ENCODE assay signal across 8 mouse cellular contexts in genomic region chr17:24454218-24454755, GRCm38 (mm10). TPM values are rescaled to one million over a fixed set of nuclear protein-coding genes. Genes with fewer than 3 reads are reported as not detected.
DNase-seq lines count a peak whose midpoint lies in the region; ATAC-seq and TF ChIP-seq lines count a peak whose summit lies in the region.

No protein-coding gene starts in this region.

- no peaks in the 10 kb centered on the region; the same call in 1 of the 2 replicates for H3K79me2 ChIP-seq in liver, adult 2 months (ENCODE audit: control insufficient read depth, insufficient read depth, low read length)

- TF ChIP-seq CTCF in liver, adult 2 months (IDR thresholded peaks at IDR 0.05; ENCODE audit: low read depth, low read length): no peak

- ATAC-seq in common myeloid progenitor, adult 5-6 weeks (replicated peaks; ENCODE audit: low read depth, poor library complexity, severe bottlenecking): 0 out of 2 replicates have a peak, but pooled peaks have one; percentile 2
- peak; percentile 63 for ATAC-seq in inflammation-experienced regulatory T-cells, adult 6 months

- no peaks in the 10 kb centered on the region for H3K27me3 ChIP-seq in liver, adult 2 months (ENCODE audit: control insufficient read depth, insufficient read depth, low read length)

- H3K9ac ChIP-seq in liver, adult 2 months (ENCODE audit: low read depth, low read length): peak overlapping the region; percentile 23; the same call in 1 of the 2 replicates

- H3K4me1 ChIP-seq in liver, adult 2 months (ENCODE audit: control insufficient read depth, insufficient read depth, low read length): peaks cover 4% of the 10 kb centered on the region

- no peak overlapping the region; the same call in 1 of the 2 replicates for H3K27ac ChIP-seq in liver, adult 2 months (replicated peaks; ENCODE audit: insufficient read depth, low read depth, low read length)

- H3K36me3 ChIP-seq in liver, adult 2 months (ENCODE audit: control insufficient read depth, insufficient read depth, low read length): peaks cover 2% of the 10 kb centered on the region; the same call in 1 of the 2 replicates

- DNase-seq in liver, adult 2 months (ENCODE audit: extremely low read depth, low read depth, low spot score): no peak
- DNase-seq in liver: no peak
- peak; percentile 23 to 45 for DNase-seq in natural killer cell, adult 2 months (ENCODE audit: low spot score in 2 of 2)
- no peak for DNase-seq in cerebellum, postnatal 4 days (ENCODE audit: low spot score in 2 of 2)
- no peak for DNase-seq in ovary, postnatal 14 days (ENCODE audit: low spot score)
- no peak for DNase-seq in cerebellum, adult 8-10 months

- TF ChIP-seq POLR2A in liver, adult 2 months (IDR thresholded peaks at IDR 0.05; ENCODE audit: extremely low read depth, insufficient read depth, low read length): no peak

- H3K4me3 ChIP-seq in liver, adult 2 months (ENCODE audit: insufficient read depth, low read depth, low read length): peak overlapping the region; percentile 63

- 3% methylated on average over 14 of the region's 14 CpGs for WGBS in liver, adult 2 months

RNA-seq across cellular contexts. Expression of gene Dnase1l2, which starts 11.4 kb away (rescaled TPM):
- 0.74 and 1.2 TPM in 2 replicates for total RNA-seq in liver, adult 2 months (2014; rRNA removed)
- polyA plus RNA-seq in liver, adult 2 months (2012; rRNA removed): 1.7 and 2.4 TPM in 2 replicates
- 1.4 TPM in 1 of 2 replicates, not detected in the other for total RNA-seq in common myeloid progenitor, adult 5-6 weeks (2017)
- 1 to 10 TPM; 2.9 to 6.5 (median 4.8) TPM for polyA plus RNA-seq in inflammation-experienced regulatory T-cells, adult 6 months (2017; shearing (Covaris generic))

RNA-seq across cellular contexts. Expression of gene E4f1, which starts 15.8 kb away (rescaled TPM):
- total RNA-seq in liver, adult 2 months (2014; rRNA removed): 5.6 and 6.7 TPM in 2 replicates
- 21.6 and 33.3 TPM in 2 replicates for polyA plus RNA-seq in liver, adult 2 months (2012; rRNA removed)
- 10.0 and 15.2 TPM in 2 replicates for total RNA-seq in common myeloid progenitor, adult 5-6 weeks (2017)
- 10 to 100 TPM; 22.1 to 49.8 (median 23.6) TPM for polyA plus RNA-seq in inflammation-experienced regulatory T-cells, adult 6 months (2017; shearing (Covaris generic))

RNA-seq across cellular contexts. Expression of gene Pgp, which starts 15.9 kb away (rescaled TPM):
- total RNA-seq in liver, adult 2 months (2014; rRNA removed): 9.2 and 11.9 TPM in 2 replicates
- polyA plus RNA-seq in liver, adult 2 months (2012; rRNA removed): 25.8 and 26.6 TPM in 2 replicates
- total RNA-seq in common myeloid progenitor, adult 5-6 weeks (2017): 21.6 and 23.5 TPM in 2 replicates
- 1 to 10 TPM; 3.5 to 6.9 (median 4.6) TPM for polyA plus RNA-seq in inflammation-experienced regulatory T-cells, adult 6 months (2017; shearing (Covaris generic))

RNA-seq across cellular contexts. Expression of gene Bricd5, which starts 19.4 kb away (rescaled TPM):
- not detected in 2 replicates for total RNA-seq in liver, adult 2 months (2014; rRNA removed)
- 0.24 and 0.67 TPM in 2 replicates for polyA plus RNA-seq in liver, adult 2 months (2012; rRNA removed)
- 1.3 TPM in 1 of 2 replicates, not detected in the other for total RNA-seq in common myeloid progenitor, adult 5-6 weeks (2017)
- not detected for polyA plus RNA-seq in inflammation-experienced regulatory T-cells, adult 6 months (2017; shearing (Covaris generic))

RNA-seq across cellular contexts. Expression of gene Mlst8, which starts 24.6 kb away (rescaled TPM):
- total RNA-seq in liver, adult 2 months (2014; rRNA removed): 3.5 and 3.9 TPM in 2 replicates
- 12.9 and 16.7 TPM in 2 replicates for polyA plus RNA-seq in liver, adult 2 months (2012; rRNA removed)
- total RNA-seq in common myeloid progenitor, adult 5-6 weeks (2017): 9.6 and 25.7 TPM in 2 replicates
- 10 to 100 TPM; 14.0 to 14.9 (median 14.5) TPM for polyA plus RNA-seq in inflammation-experienced regulatory T-cells, adult 6 months (2017; shearing (Covaris generic))

Comparison
In these comparisons a context has a peak if more than half of its experiments do, and no peak if none do; other contexts are left out.
1. DNase-seq: peak in natural killer cell, adult 2 months (2 of 2); none in liver, adult 2 months (single experiment), liver (single experiment), cerebellum, postnatal 4 days (0 of 2), ovary, postnatal 14 days (single experiment) and cerebellum, adult 8-10 months (single experiment).